Mouse (Mus musculus): ENCODE results near the gene Timm8b. TPM values are rescaled to one million over a fixed set of nuclear protein-coding genes. Genes with fewer than 3 reads are reported as not detected.
A peak's percentile ranks its signal among the peaks of the same experiment; 100 is the strongest.

The Timm8b gene
- polyA plus RNA-seq (2014; fragmentation: Nextera tagmentation; extraction: Ambion mirVana): 301 and 415 TPM in 2 replicates

DNA sequence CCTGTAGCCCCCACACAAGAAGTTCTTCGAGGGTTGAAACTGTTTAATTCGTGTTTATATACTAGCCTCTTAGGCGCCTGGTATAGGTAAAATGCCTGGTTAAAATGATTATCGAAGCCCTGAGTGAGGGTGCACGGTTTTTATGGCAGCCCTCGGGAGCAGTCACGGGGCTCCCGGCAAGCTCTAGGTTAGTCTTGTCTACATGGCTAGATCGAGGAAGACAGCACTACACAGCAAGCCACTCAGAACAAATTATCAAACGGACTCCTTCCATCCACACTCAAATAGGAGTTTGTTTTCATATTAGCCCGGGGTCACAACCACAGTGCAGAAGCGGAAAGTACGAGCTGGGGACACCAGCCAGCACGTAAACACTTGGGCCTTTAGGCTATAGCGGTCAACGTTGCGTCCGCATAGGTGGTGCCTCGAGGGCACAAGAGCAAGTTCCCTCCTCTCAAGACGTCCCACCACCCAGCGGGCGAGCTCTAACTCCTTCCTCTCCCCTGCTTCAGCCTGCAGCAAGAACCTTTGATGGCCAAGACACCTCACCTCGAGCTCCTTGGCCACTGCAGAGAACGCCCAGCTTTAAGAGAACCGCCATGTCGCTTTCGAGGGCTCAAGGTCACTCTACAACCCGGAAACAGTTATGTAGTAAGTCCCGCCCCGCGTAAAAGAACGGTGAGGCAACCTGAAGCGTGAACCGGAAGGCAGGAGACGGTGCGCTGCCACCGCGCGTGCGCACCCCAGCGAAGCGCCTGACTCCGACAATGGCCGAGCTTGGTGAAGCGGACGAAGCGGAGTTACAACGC, at the start of gene Timm8b, which contains the start of gene Sdhd:
Timm8b (plus strand) TSS at position 722 of the 809 bp plus-strand sequence.
Sdhd (minus strand) TSS at position 624 of the 809 bp plus-strand sequence.
- ATAC-seq (ENCODE audit: low FRiP score, low TSS enrichment): peak; percentile 97
- under 1% methylated on average over 48 of the region's 48 CpGs for WGBS
- no peaks in the 10 kb centered on the region for H3K9me3 ChIP-seq (ENCODE audit: control insufficient read depth, low read length)
- peaks cover 47% of the 10 kb centered on the region for H3K36me3 ChIP-seq (ENCODE audit: control insufficient read depth, insufficient read depth, low read length)
- H3K27ac ChIP-seq (ENCODE audit: low read depth, low read length): peak within 1 kb of the TSS; percentile 89
- H3K4me3 ChIP-seq (ENCODE audit: low read length): peak within 1 kb of the TSS; percentile 81
- H3K4me1 ChIP-seq (ENCODE audit: control insufficient read depth, insufficient read depth, low read length): peaks cover 15% of the 10 kb centered on the region
- H3K9ac ChIP-seq (ENCODE audit: low read depth, low read length): peak within 1 kb of the TSS; percentile 86
- H3K4me2 ChIP-seq (replicated peaks; ENCODE audit: low read depth, low read length): peak within 1 kb of the TSS; percentile 77
- no peaks in the 10 kb centered on the region for H3K27me3 ChIP-seq (ENCODE audit: control insufficient read depth, insufficient read depth, low read length)

GRCm38 (mm10) chr9:50554241-50555093, 49.2 kb upstream of the Timm8b start, which contains the start of gene Il18:
Gene Il18 (plus strand): TSS chr9:50554827.
- no peak for ATAC-seq (ENCODE audit: low FRiP score, low TSS enrichment)
- H3K9ac ChIP-seq (ENCODE audit: low read depth, low read length): no peak within 1 kb of the TSS; the same call in 1 of the 2 replicates
- H3K27me3 ChIP-seq (ENCODE audit: control insufficient read depth, insufficient read depth, low read length): no peaks in the 10 kb centered on the region
- no peak within 1 kb of the TSS for H3K4me3 ChIP-seq (ENCODE audit: low read length)
- no peak within 1 kb of the TSS; the same call in 1 of the 2 replicates for H3K4me2 ChIP-seq (replicated peaks; ENCODE audit: low read depth, low read length)
- H3K27ac ChIP-seq (ENCODE audit: low read depth, low read length): no peak within 1 kb of the TSS
- 30% methylated on average over 12 of the region's 12 CpGs for WGBS
- H3K4me1 ChIP-seq (ENCODE audit: control insufficient read depth, insufficient read depth, low read length): no peaks in the 10 kb centered on the region
- no peaks in the 10 kb centered on the region for H3K36me3 ChIP-seq (ENCODE audit: control insufficient read depth, insufficient read depth, low read length)
- H3K9me3 ChIP-seq (ENCODE audit: control insufficient read depth, low read length): no peaks in the 10 kb centered on the region

GRCm38 (mm10) chr9:50555094-50555446, 48.6 kb upstream of the Timm8b start, which contains the start of gene Bco2:
Gene Bco2 (minus strand): TSS chr9:50555181.
- H3K36me3 ChIP-seq (ENCODE audit: control insufficient read depth, insufficient read depth, low read length): no peaks in the 10 kb centered on the region
- no peaks in the 10 kb centered on the region for H3K9me3 ChIP-seq (ENCODE audit: control insufficient read depth, low read length)
- no peak within 1 kb of the TSS; the same call in 1 of the 2 replicates for H3K9ac ChIP-seq (ENCODE audit: low read depth, low read length)
- H3K4me2 ChIP-seq (replicated peaks; ENCODE audit: low read depth, low read length): no peak within 1 kb of the TSS; the same call in 1 of the 2 replicates
- no peak within 1 kb of the TSS for H3K4me3 ChIP-seq (ENCODE audit: low read length)
- H3K27ac ChIP-seq (ENCODE audit: low read depth, low read length): no peak within 1 kb of the TSS
- WGBS: 29% methylated on average over 2 of the region's 2 CpGs
- no peak for ATAC-seq (ENCODE audit: low FRiP score, low TSS enrichment)
- no peaks in the 10 kb centered on the region for H3K4me1 ChIP-seq (ENCODE audit: control insufficient read depth, insufficient read depth, low read length)
- H3K27me3 ChIP-seq (ENCODE audit: control insufficient read depth, insufficient read depth, low read length): no peaks in the 10 kb centered on the region

DNA sequence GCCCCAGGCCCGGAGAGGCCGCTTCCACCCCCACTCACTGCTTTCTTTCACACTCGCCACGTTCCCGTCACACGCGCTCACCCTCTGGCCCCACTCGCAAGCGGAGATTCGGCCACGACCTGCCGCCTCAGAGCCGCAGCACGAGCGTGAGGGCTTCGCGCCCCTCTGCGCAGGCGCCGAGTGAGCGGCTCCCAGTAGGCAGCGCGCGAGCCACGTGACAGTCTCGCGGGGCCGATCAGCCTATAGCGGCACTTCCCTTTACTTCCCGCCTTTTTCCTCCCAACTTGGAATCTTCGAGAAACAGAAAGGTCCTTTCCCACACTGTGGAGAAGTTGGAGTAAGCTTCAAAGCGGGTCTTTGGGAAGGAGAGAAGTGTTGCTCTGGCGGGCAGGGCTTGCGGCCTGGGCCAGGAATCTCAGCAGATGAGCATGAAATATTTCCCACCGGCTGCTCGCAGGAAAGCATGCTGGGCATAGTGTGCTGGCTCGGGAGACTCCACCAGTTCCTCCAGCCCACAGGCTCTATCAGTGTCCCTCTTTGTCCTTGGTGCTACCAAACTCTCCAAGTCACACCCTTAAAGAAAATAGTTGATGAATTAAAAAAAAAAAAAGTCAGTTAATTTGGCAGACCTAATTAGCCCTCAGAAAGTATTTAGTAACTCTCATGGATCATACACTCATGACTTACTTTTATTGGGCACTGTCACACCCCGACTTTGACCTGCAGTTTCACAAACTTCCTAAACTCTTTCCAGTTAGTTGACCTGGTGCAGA, 42.4 kb upstream of the Timm8b start, which contains the start of gene Tex12:
Tex12 (minus strand) TSS at position 181 of the 773 bp plus-strand sequence.
- no peaks in the 10 kb centered on the region for H3K27me3 ChIP-seq (ENCODE audit: control insufficient read depth, insufficient read depth, low read length)
- no peak within 1 kb of the TSS for H3K27ac ChIP-seq (ENCODE audit: low read depth, low read length)
- no peaks in the 10 kb centered on the region for H3K36me3 ChIP-seq (ENCODE audit: control insufficient read depth, insufficient read depth, low read length)
- no peak for ATAC-seq (ENCODE audit: low FRiP score, low TSS enrichment)
- no peak within 1 kb of the TSS for H3K4me3 ChIP-seq (ENCODE audit: low read length)
- no peaks in the 10 kb centered on the region for H3K4me1 ChIP-seq (ENCODE audit: control insufficient read depth, insufficient read depth, low read length)
- no peaks in the 10 kb centered on the region; the same call in 1 of the 2 replicates for H3K9me3 ChIP-seq (ENCODE audit: control insufficient read depth, low read length)
- no peak within 1 kb of the TSS for H3K4me2 ChIP-seq (replicated peaks; ENCODE audit: low read depth, low read length)
- 90% methylated on average over 38 of the region's 38 CpGs for WGBS
- H3K9ac ChIP-seq (ENCODE audit: low read depth, low read length): no peak within 1 kb of the TSS

GRCm38 (mm10) chr9:50561918-50562360, 41.8 kb upstream of the Timm8b start:
- no peak overlapping the region for H3K4me3 ChIP-seq (ENCODE audit: low read length)
- ATAC-seq (ENCODE audit: low FRiP score, low TSS enrichment): no peak

DNA sequence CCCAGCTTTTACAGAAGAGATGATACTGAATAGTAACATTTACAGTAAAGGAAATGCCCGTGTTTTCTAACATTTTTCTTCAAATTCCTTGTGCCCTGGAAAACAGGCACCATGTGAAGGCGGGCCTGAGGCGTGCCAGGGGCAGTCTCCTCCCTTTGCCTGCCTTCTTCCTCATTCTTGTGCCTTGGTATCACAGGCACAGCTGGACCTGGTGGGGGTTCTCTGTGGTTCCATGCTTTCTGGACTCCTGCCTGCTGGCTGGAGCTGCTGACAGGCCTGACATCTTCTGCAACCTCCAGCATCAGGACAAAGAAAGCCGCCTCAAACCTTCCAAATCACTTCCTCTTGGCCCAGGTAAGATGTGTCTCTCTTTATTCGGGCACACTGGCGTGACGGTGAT, 38.5 kb upstream of the Timm8b start:
- 81% methylated on average over 7 of the region's 7 CpGs for WGBS
- no peaks in the 10 kb centered on the region for H3K36me3 ChIP-seq (ENCODE audit: control insufficient read depth, insufficient read depth, low read length)

More at GRCm38 (mm10) chr9:50561918-50562360, 41.8 kb upstream of the Timm8b start:
- Histone ChIP-seq H3K27ac (ENCODE audit: low read depth, low read length) (no peak overlapping the region), H3K4me2 (replicated peaks; ENCODE audit: low read depth, low read length) (no peak overlapping the region), H3K9me3 (ENCODE audit: control insufficient read depth, low read length) (no peaks in the 10 kb centered on the region; the same call in 1 of the 2 replicates), H3K27me3 (ENCODE audit: control insufficient read depth, insufficient read depth, low read length) (no peaks in the 10 kb centered on the region), H3K4me1 (ENCODE audit: control insufficient read depth, insufficient read depth, low read length) (no peaks in the 10 kb centered on the region), H3K9ac (ENCODE audit: low read depth, low read length) (no peak overlapping the region), H3K36me3 (ENCODE audit: control insufficient read depth, insufficient read depth, low read length) (no peaks in the 10 kb centered on the region)
- 78% methylated on average over 2 of the region's 2 CpGs for WGBS

DNA sequence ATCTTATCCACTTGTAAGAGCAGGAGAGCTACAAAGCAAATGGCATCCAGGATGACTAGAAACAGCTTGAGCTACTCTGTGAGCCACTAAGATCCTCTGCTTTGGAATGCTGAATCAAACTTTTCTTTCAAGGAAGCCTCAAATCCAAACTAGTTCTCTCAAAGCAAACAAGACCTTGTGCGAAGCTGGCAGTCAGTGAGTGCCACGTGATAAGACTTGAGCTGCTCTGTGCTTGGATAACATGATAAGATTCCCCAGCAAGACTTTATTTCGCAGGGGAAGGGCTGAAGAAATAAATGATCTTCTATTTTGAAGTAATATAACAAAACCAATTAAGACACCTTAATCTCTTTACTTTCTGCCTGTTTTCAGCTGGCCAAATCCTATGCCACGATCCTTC, 37.8 kb upstream of the Timm8b start:
- Histone ChIP-seq H3K4me1 (ENCODE audit: control insufficient read depth, insufficient read depth, low read length) (no peaks in the 10 kb centered on the region), H3K4me2 (replicated peaks; ENCODE audit: low read depth, low read length) (no peak overlapping the region), H3K9ac (ENCODE audit: low read depth, low read length) (no peak overlapping the region), H3K4me3 (ENCODE audit: low read length) (no peak overlapping the region), H3K36me3 (ENCODE audit: control insufficient read depth, insufficient read depth, low read length) (no peaks in the 10 kb centered on the region), H3K27me3 (ENCODE audit: control insufficient read depth, insufficient read depth, low read length) (no peaks in the 10 kb centered on the region), H3K9me3 (ENCODE audit: control insufficient read depth, low read length) (no peaks in the 10 kb centered on the region; the same call in 1 of the 2 replicates), H3K27ac (ENCODE audit: low read depth, low read length) (no peak overlapping the region)
- WGBS: 80% methylated on average over 4 of the region's 4 CpGs
- no peak for ATAC-seq (ENCODE audit: low FRiP score, low TSS enrichment)

More for the DNA sequence above, 38.5 kb upstream of the Timm8b start:
- H3K27me3 ChIP-seq (ENCODE audit: control insufficient read depth, insufficient read depth, low read length): no peaks in the 10 kb centered on the region
- no peak for ATAC-seq (ENCODE audit: low FRiP score, low TSS enrichment)
- no peak overlapping the region for H3K4me3 ChIP-seq (ENCODE audit: low read length)
- no peaks in the 10 kb centered on the region; the same call in 1 of the 2 replicates for H3K9me3 ChIP-seq (ENCODE audit: control insufficient read depth, low read length)
- no peaks in the 10 kb centered on the region for H3K4me1 ChIP-seq (ENCODE audit: control insufficient read depth, insufficient read depth, low read length)
- H3K9ac ChIP-seq (ENCODE audit: low read depth, low read length): no peak overlapping the region
- no peak overlapping the region for H3K4me2 ChIP-seq (replicated peaks; ENCODE audit: low read depth, low read length)
- no peak overlapping the region for H3K27ac ChIP-seq (ENCODE audit: low read depth, low read length)

DNA sequence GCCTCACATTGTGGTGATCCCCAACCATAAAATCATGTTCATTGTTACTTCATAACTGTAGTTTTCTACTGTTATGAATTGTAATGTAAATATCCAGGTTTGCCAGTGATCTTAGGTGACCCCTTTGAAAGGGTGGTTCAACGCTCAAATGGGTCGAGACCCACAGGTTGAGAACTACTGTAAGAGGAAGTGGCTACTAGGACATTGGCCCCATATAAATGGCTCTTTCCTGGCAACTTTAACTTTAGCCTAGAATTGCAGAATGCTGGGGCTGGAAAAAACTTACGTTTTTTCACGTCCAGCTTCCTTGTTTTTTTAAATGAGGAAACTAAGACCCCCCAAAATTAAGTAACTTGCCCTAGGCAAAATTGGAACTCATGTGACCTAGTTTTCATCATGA, 36.3 kb upstream of the Timm8b start:
- ATAC-seq (ENCODE audit: low FRiP score, low TSS enrichment): no peak
- no peak overlapping the region for H3K4me3 ChIP-seq (ENCODE audit: low read length)
- H3K27me3 ChIP-seq (ENCODE audit: control insufficient read depth, insufficient read depth, low read length): no peaks in the 10 kb centered on the region
- no peaks in the 10 kb centered on the region for H3K4me1 ChIP-seq (ENCODE audit: control insufficient read depth, insufficient read depth, low read length)
- H3K9me3 ChIP-seq (ENCODE audit: control insufficient read depth, low read length): no peaks in the 10 kb centered on the region
- no peak overlapping the region for H3K4me2 ChIP-seq (replicated peaks; ENCODE audit: low read depth, low read length)
- H3K36me3 ChIP-seq (ENCODE audit: control insufficient read depth, insufficient read depth, low read length): no peaks in the 10 kb centered on the region
- 89% methylated on average over 4 of the region's 4 CpGs for WGBS
- H3K27ac ChIP-seq (ENCODE audit: low read depth, low read length): no peak overlapping the region
- H3K9ac ChIP-seq (ENCODE audit: low read depth, low read length): no peak overlapping the region
